Mouse (Mus musculus): ENCODE results near the gene Tenm2. TPM values are rescaled to one million over a fixed set of nuclear protein-coding genes. Genes with fewer than 3 reads are reported as not detected.

The Tenm2 gene
- total and polyA plus RNA-seq, 3 experiments = not detected

GRCm38 (mm10) chr11:36676446-36677284 is 559.1 kb downstream of the Tenm2 start:
- no peak for DNase-seq (ENCODE audit: low read depth, low spot score)
- Histone ChIP-seq H3K36me3 (ENCODE audit: control insufficient read depth in 1 of 2, insufficient read depth in 2 of 2, low read length in 2 of 2) (no peaks in the 10 kb centered on the region), H3K4me3 (ENCODE audit: control insufficient read depth in 1 of 2, insufficient read depth in 1 of 2, low read depth in 2 of 2, low read length in 2 of 2) (no peak overlapping the region), H3K9me3 (replicated peaks; ENCODE audit: insufficient read depth, low read length) (no peaks in the 10 kb centered on the region), H3K9ac (ENCODE audit: control insufficient read depth, low read depth, low read length, poor library complexity, severe bottlenecking) (no peak overlapping the region), H3K79me2 (ENCODE audit: control insufficient read depth, insufficient read depth, low read length, poor library complexity) (no peaks in the 10 kb centered on the region), H3K27me3 (ENCODE audit: control insufficient read depth in 1 of 2, insufficient read depth in 2 of 2, low read length in 2 of 2) (no peaks in the 10 kb centered on the region), H3K4me1 (ENCODE audit: control insufficient read depth in 1 of 2, insufficient read depth in 2 of 2, low read length in 2 of 2) (no peaks in the 10 kb centered on the region), H3K27ac (ENCODE audit: control insufficient read depth, low read depth, low read length) (no peak overlapping the region)
- TF ChIP-seq TBP (IDR thresholded peaks at IDR 0.05; ENCODE audit: low read depth, low read length) (no peak), MAFK (IDR thresholded peaks at IDR 0.05; ENCODE audit: borderline replicate concordance, low read depth, low read length) (no peak), POLR2A (IDR thresholded peaks at IDR 0.05; ENCODE audit: control insufficient read depth in 1 of 2, insufficient read depth in 1 of 2, low read depth in 1 of 2, low read length in 2 of 2, poor library complexity in 1 of 2) (no peak), ZNF384 (IDR thresholded peaks at IDR 0.05; ENCODE audit: low read depth, low read length) (no peak), HCFC1 (IDR thresholded peaks at IDR 0.05; ENCODE audit: low read depth, low read length) (no peak), EP300 (IDR thresholded peaks at IDR 0.05; ENCODE audit: low read depth in 1 of 2, low read length in 2 of 2) (no peak)

GRCm38 (mm10) chr11:36674902-36675422 is 560.8 kb downstream of the Tenm2 start:
- Histone ChIP-seq H3K4me3 (ENCODE audit: control insufficient read depth in 1 of 2, insufficient read depth in 1 of 2, low read depth in 2 of 2, low read length in 2 of 2) (no peak overlapping the region), H3K4me1 (ENCODE audit: control insufficient read depth in 1 of 2, insufficient read depth in 2 of 2, low read length in 2 of 2) (no peaks in the 10 kb centered on the region), H3K27ac (ENCODE audit: control insufficient read depth, low read depth, low read length) (no peak overlapping the region), H3K9me3 (replicated peaks; ENCODE audit: insufficient read depth, low read length) (no peaks in the 10 kb centered on the region), H3K27me3 (ENCODE audit: control insufficient read depth in 1 of 2, insufficient read depth in 2 of 2, low read length in 2 of 2) (no peaks in the 10 kb centered on the region), H3K79me2 (ENCODE audit: control insufficient read depth, insufficient read depth, low read length, poor library complexity) (no peaks in the 10 kb centered on the region), H3K9ac (ENCODE audit: control insufficient read depth, low read depth, low read length, poor library complexity, severe bottlenecking) (no peak overlapping the region), H3K36me3 (ENCODE audit: control insufficient read depth in 1 of 2, insufficient read depth in 2 of 2, low read length in 2 of 2) (no peaks in the 10 kb centered on the region)
- TF ChIP-seq SIN3A (IDR thresholded peaks at IDR 0.05; ENCODE audit: low read length) (no peak), CTCF (IDR thresholded peaks at IDR 0.05 in 2 of 3, conservative IDR thresholded peaks at IDR 0.05 in 1 of 3; ENCODE audit: control insufficient read depth in 1 of 3, insufficient read depth in 1 of 3, low read depth in 2 of 3, low read length in 3 of 3, poor library complexity in 1 of 3, severe bottlenecking in 1 of 3) (no peak), MAZ (IDR thresholded peaks at IDR 0.05; ENCODE audit: low read depth, low read length) (no peak), CHD1 (IDR thresholded peaks at IDR 0.05; ENCODE audit: low read depth, low read length) (no peak), MAFK (IDR thresholded peaks at IDR 0.05; ENCODE audit: borderline replicate concordance, low read depth, low read length) (no peak), GABPA (IDR thresholded peaks at IDR 0.05; ENCODE audit: low read depth, low read length) (no peak), MXI1 (IDR thresholded peaks at IDR 0.05; ENCODE audit: low read depth, low read length) (no peak), MEF2A (IDR thresholded peaks at IDR 0.05; ENCODE audit: extremely low read depth, insufficient replicate concordance, low read depth, low read length, poor library complexity, severe bottlenecking) (no peak), ZKSCAN1 (IDR thresholded peaks at IDR 0.05; ENCODE audit: low read depth, low read length) (no peak), POLR2AphosphoS5 (IDR thresholded peaks at IDR 0.05; ENCODE audit: borderline replicate concordance, low read depth, low read length) (no peak), USF2 (IDR thresholded peaks at IDR 0.05; ENCODE audit: borderline replicate concordance in 1 of 2, insufficient read depth in 1 of 2, low read depth in 1 of 2, low read length in 2 of 2) (no peak), ZC3H11A (IDR thresholded peaks at IDR 0.05; ENCODE audit: low read depth, low read length) (no peak), TAL1 (IDR thresholded peaks at IDR 0.05; ENCODE audit: low read length) (no peak)
- no peak for DNase-seq (ENCODE audit: low read depth, low spot score)

All from MEL (cell line).